In the genomic region with DNA sequence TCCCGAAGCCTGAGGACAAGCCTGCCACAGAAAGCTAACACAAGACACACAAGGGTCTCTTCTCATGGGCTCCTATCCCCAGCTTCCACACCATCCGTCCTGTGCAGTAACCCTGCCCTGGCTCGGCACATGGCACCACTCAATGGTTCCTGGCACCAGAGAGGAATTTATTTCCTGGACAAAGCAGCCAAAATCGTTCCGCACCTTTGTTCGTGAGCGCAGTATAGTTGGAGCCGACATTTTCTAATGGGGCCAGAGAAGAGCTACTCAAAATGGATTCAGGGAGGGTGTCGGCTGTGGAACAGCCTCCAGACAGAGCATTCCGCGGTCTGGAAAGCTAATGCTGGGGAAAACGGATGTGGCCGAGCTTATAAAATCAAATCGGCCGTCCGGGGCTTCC, we compare ENCODE assay signal across 13 mouse cellular contexts. TPM values are rescaled to one million over a fixed set of nuclear protein-coding genes. Genes with fewer than 3 reads are reported as not detected.
DNase-seq lines count a peak whose midpoint lies in the region; ATAC-seq and TF ChIP-seq lines count a peak whose summit lies in the region.
"Had no signal": no experiment of that assay in that cellular context is flagged by ENCODE, and none has a peak within 500 bp of the region (broad histone marks: within the 10 kb centered on the region; RNA-seq: fewer than 3 reads in every experiment).

No protein-coding gene starts in this region.

- ATAC-seq in forebrain, postnatal 0 days: peak; percentile 11; the same call in 1 of the 2 replicates
- no peak for ATAC-seq in neural tube, embryonic 15.5 days (ENCODE audit: low FRiP score)

- 32% methylated on average over 16 of the region's 16 CpGs for WGBS in forebrain, postnatal 0 days
- 58% methylated on average over 16 of the region's 16 CpGs for WGBS in neural tube, embryonic 15.5 days

- peaks cover 23% of the 10 kb centered on the region for H3K4me1 ChIP-seq in forebrain, postnatal 0 days (ENCODE audit: insufficient read depth)
- peaks cover 60% of the 10 kb centered on the region for H3K4me1 ChIP-seq in neural tube, embryonic 15.5 days

- TF ChIP-seq CTCF in left cerebral cortex, adult 2 months (IDR thresholded peaks at IDR 0.05): no peak
- no peak for TF ChIP-seq CTCF in forebrain, postnatal 0 days (IDR thresholded peaks at IDR 0.05; ENCODE audit: low read depth)

- intact Hi-C loops in left cerebral cortex, adult 2 months (cut with DNase I): no loop called here
- intact Hi-C loops in left cerebral cortex, postnatal 4 days (cut with DNase I): no loop called here

- peak overlapping the region; percentile 35 for H3K4me2 ChIP-seq in forebrain, postnatal 0 days (ENCODE audit: low read depth)
- H3K4me2 ChIP-seq in neural tube, embryonic 15.5 days: no peak overlapping the region
- H3K4me2 ChIP-seq: liver, embryonic 11.5 days had no signal

- peak overlapping the region; percentile 81 for H3K27ac ChIP-seq in left cerebral cortex, adult 2 months
- peak overlapping the region; percentile 75 for H3K27ac ChIP-seq in forebrain, postnatal 0 days (ENCODE audit: low read depth, low read length)
- H3K27ac ChIP-seq in neural tube, embryonic 15.5 days (replicated peaks): peak overlapping the region; percentile 66

- peak overlapping the region; percentile 17; the same call in 1 of the 2 replicates for H3K4me3 ChIP-seq in left cerebral cortex, adult 2 months
- no peak overlapping the region for H3K4me3 ChIP-seq in forebrain, postnatal 0 days (ENCODE audit: low read depth, low read length)
- H3K4me3 ChIP-seq in neural tube, embryonic 15.5 days (replicated peaks): no peak overlapping the region

- peaks cover 6% of the 10 kb centered on the region; the same call in 1 of the 2 replicates for H3K36me3 ChIP-seq in forebrain, postnatal 0 days (ENCODE audit: insufficient read depth)
- H3K36me3 ChIP-seq in neural tube, embryonic 15.5 days: no peaks in the 10 kb centered on the region

- no peaks in the 10 kb centered on the region for H3K9me3 ChIP-seq in forebrain, postnatal 0 days (ENCODE audit: low read length)
- H3K9me3 ChIP-seq in neural tube, embryonic 15.5 days (replicated peaks): no peaks in the 10 kb centered on the region

- H3K9ac ChIP-seq in forebrain, postnatal 0 days: peak overlapping the region; percentile 47
- H3K9ac ChIP-seq in neural tube, embryonic 15.5 days (replicated peaks): no peak overlapping the region

- H3K27me3 ChIP-seq in forebrain, postnatal 0 days (ENCODE audit: insufficient read depth, low read length): no peaks in the 10 kb centered on the region
- peaks cover 76% of the 10 kb centered on the region for H3K27me3 ChIP-seq in neural tube, embryonic 15.5 days (replicated peaks)

- DNase-seq in cerebellum, postnatal 25 days: peak; percentile 65
- no peak for DNase-seq in cerebellum, postnatal 4 days (ENCODE audit: low spot score in 2 of 2)
- DNase-seq in left cerebral cortex, adult 2 months (ENCODE audit: extremely low spot score in 1 of 2, low spot score in 2 of 2): no peak
- no peak for DNase-seq in left cerebral cortex, adult 9 months (ENCODE audit: low spot score in 2 of 2)
- peak; percentile 45 for DNase-seq in forebrain, postnatal 0 days
- DNase-seq in thymus, postnatal 10 days (ENCODE audit: low spot score in 2 of 2): no peak
- DNase-seq in left cerebral cortex, postnatal 4 days: no peak
- DNase-seq: adrenal gland, adult 8-10 months; heart, adult 11 months; kidney, adult 11 months; thymus, postnatal 25 days had no signal

RNA-seq across cellular contexts. Expression of a gene that starts 26.7 kb away (rescaled TPM):
- total RNA-seq in left cerebral cortex, adult 2 months (2021): not detected
- total RNA-seq in forebrain, postnatal 0 days (2014; rRNA removed): not detected in 2 replicates
- 0.56 and 1.0 TPM in 2 replicates for polyA plus RNA-seq in forebrain, postnatal 0 days (2015; fragmentation: Nextera tagmentation; extraction: Ambion mirVana)
- polyA plus RNA-seq in neural tube, embryonic 15.5 days (2015; fragmentation: Nextera tagmentation; extraction: Ambion mirVana): 1.4 and 1.8 TPM in 2 replicates
- total RNA-seq in left cerebral cortex, postnatal 4 days (2021): not detected

RNA-seq across cellular contexts. Expression of a gene that starts 48.3 kb away (rescaled TPM):
- 1 to 10 TPM; 1.6 to 2.6 TPM for total RNA-seq in left cerebral cortex, adult 2 months (2021)
- 2.2 and 2.7 TPM in 2 replicates for total RNA-seq in forebrain, postnatal 0 days (2014; rRNA removed)
- polyA plus RNA-seq in forebrain, postnatal 0 days (2015; fragmentation: Nextera tagmentation; extraction: Ambion mirVana): 2.4 and 2.5 TPM in 2 replicates
- polyA plus RNA-seq in neural tube, embryonic 15.5 days (2015; fragmentation: Nextera tagmentation; extraction: Ambion mirVana): 3.1 and 6.1 TPM in 2 replicates
- total RNA-seq in left cerebral cortex, postnatal 4 days (2021): 1 to 10 TPM; 3.0 to 3.3 TPM

RNA-seq across cellular contexts. Expression of a gene that starts 50.6 kb away (rescaled TPM):
- 100 to 1,000 TPM; 347 to 350 TPM for total RNA-seq in left cerebral cortex, adult 2 months (2021)
- total RNA-seq in forebrain, postnatal 0 days (2014; rRNA removed): 111 and 116 TPM in 2 replicates
- 347 and 376 TPM in 2 replicates for polyA plus RNA-seq in forebrain, postnatal 0 days (2015; fragmentation: Nextera tagmentation; extraction: Ambion mirVana)
- polyA plus RNA-seq in neural tube, embryonic 15.5 days (2015; fragmentation: Nextera tagmentation; extraction: Ambion mirVana): 60.3 and 70.5 TPM in 2 replicates
- total RNA-seq in left cerebral cortex, postnatal 4 days (2021): 100 to 1,000 TPM; 674 to 782 TPM

Comparison
In these comparisons a context has a peak if more than half of its experiments do, and no peak if none do; other contexts are left out.
1. DNase-seq: peak in cerebellum, postnatal 25 days (2 of 2) and forebrain, postnatal 0 days (single experiment); none in cerebellum, postnatal 4 days (0 of 2), left cerebral cortex, adult 2 months (0 of 2), left cerebral cortex, adult 9 months (0 of 2), thymus, postnatal 10 days (0 of 2) and left cerebral cortex, postnatal 4 days (single experiment).
2. Peak in every context shown above with its lines, with median percentiles within 50 percentile points of each other: H3K27ac ChIP-seq.